Mouse (Mus musculus) kidney, adult 2 months (tissue): ENCODE results near the gene Rps6kb2. TPM values are rescaled to one million over a fixed set of nuclear protein-coding genes. Genes with fewer than 3 reads are reported as not detected.

Experiments used
- DNase-seq: peaks from one replicate; pipeline ENCODE4 v3.0.0; 2021
- H3K27ac ChIP-seq: fragments of 200-500 bp; 2 replicates; pipeline ENCODE4 v1.5.1; 2012; ENCODE audit warnings: low read depth, low read length, control low read depth, inconsistent platforms; ENCODE audit not compliant: insufficient read depth
- H3K27me3 ChIP-seq: fragments of 200-500 bp; replicated peaks from 2 replicates; pipeline ENCODE4 v1.6.1; 2012; ENCODE audit warnings: mild to moderate bottlenecking, moderate library complexity, low read length, inconsistent platforms; ENCODE audit not compliant: control insufficient read depth, insufficient read depth
- H3K36me3 ChIP-seq: fragments of 200-500 bp; 2 replicates; pipeline ENCODE4 v1.6.1; 2012; ENCODE audit warnings: mild to moderate bottlenecking, moderate library complexity, low read length, inconsistent platforms; ENCODE audit not compliant: control insufficient read depth, insufficient read depth
- H3K4me1 ChIP-seq: fragments of 200-500 bp; 2 replicates; pipeline ENCODE4 v1.6.1; 2011; ENCODE audit warnings: low read length; ENCODE audit not compliant: control insufficient read depth, insufficient read depth
- H3K4me3 ChIP-seq: fragments of 200-500 bp; 2 replicates; pipeline ENCODE4 v1.5.1; 2011; ENCODE audit warnings: mild to moderate bottlenecking, low read depth, low read length, control low read depth; ENCODE audit not compliant: insufficient read depth
- CTCF ChIP-seq: fragments of 200-500 bp; conservative IDR thresholded peaks from 2 replicates; pipeline ENCODE4 v1.5.1; 2011; ENCODE audit warnings: low read depth, mild to moderate bottlenecking, control low read depth, low read length, moderate library complexity, mixed read lengths; ENCODE audit not compliant: insufficient read depth, insufficient read length
- POLR2A ChIP-seq: fragments of 200-500 bp; IDR thresholded peaks from one replicate; pipeline ENCODE4 v1.6.1; 2011; ENCODE audit warnings: low read depth, low read length, control low read depth
- WGBS: fragments of 180-500 bp; shearing (Covaris S2); methylation state at CpG from one replicate; pipeline ENCODE4 v1.1.7; 2018; 5-methylcytosine and 5-hydroxymethylcytosine counted together
- polyA plus RNA-seq: library from polyadenylated mRNA; depleted of rRNA; stranded (reverse); fragments of >200 nt; gene quantifications from 2 replicates; pipeline ENCODE4 v1.2.3, GENCODE M21; 2012

Gene Rps6kb2
- polyA plus RNA-seq, 1 experiment: 41.0 TPM

- H3K36me3 ChIP-seq: no peaks in the 10 kb centered on the region
- no peak overlapping the region for H3K4me3 ChIP-seq
- peaks cover 4% of the 10 kb centered on the region; the same call in 1 of the 2 replicates for H3K4me1 ChIP-seq
- H3K27ac ChIP-seq: no peak overlapping the region
- WGBS: 78% methylated on average over 3 of the region's 3 CpGs
- TF ChIP-seq POLR2A: no peak
- TF ChIP-seq CTCF: no peak
- H3K27me3 ChIP-seq: no peaks in the 10 kb centered on the region
- DNase-seq: no peak
Measured at GRCm38 (mm10) chr19:4187303-4187702, 24.1 kb upstream of the Rps6kb2 start.

- WGBS: 56% methylated on average over 15 of the region's 15 CpGs
- H3K27ac ChIP-seq: no peak overlapping the region
- H3K27me3 ChIP-seq: no peaks in the 10 kb centered on the region
- no peaks in the 10 kb centered on the region for H3K36me3 ChIP-seq
- no peak for DNase-seq
- TF ChIP-seq POLR2A (no peak), CTCF (no peak)
- no peaks in the 10 kb centered on the region for H3K4me1 ChIP-seq
- no peak overlapping the region for H3K4me3 ChIP-seq
Measured at GRCm38 (mm10) chr19:4184976-4185975, 22.1 kb upstream of the Rps6kb2 start.

DNA sequence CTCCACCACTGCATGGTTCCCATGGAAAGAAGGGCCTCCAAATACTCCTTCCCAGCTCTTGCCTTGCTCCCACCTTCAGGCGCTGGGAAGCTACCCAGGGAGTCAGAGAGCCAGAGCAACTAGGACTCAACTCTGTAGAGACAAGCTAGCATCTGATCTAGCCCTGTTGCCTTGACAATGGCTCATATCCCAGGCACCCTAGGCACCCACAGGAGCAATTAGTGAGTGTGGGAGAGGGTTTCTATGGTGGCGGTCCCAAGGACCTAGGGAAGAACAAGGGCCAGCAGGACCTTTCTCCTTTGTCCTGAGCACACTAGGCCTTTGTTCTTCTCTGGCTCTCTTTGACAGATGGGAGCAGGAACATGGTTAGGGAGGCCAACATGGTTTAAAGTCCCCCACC lies 20.5 kb upstream of the Rps6kb2 start:
- no peak overlapping the region for H3K4me3 ChIP-seq
- H3K4me1 ChIP-seq: no peaks in the 10 kb centered on the region
- no peaks in the 10 kb centered on the region for H3K27me3 ChIP-seq
- no peak for TF ChIP-seq POLR2A
- no peak for TF ChIP-seq CTCF
- DNase-seq: no peak
- WGBS: 88% methylated on average over 2 of the region's 2 CpGs
- H3K27ac ChIP-seq: no peak overlapping the region
- no peaks in the 10 kb centered on the region for H3K36me3 ChIP-seq

DNA sequence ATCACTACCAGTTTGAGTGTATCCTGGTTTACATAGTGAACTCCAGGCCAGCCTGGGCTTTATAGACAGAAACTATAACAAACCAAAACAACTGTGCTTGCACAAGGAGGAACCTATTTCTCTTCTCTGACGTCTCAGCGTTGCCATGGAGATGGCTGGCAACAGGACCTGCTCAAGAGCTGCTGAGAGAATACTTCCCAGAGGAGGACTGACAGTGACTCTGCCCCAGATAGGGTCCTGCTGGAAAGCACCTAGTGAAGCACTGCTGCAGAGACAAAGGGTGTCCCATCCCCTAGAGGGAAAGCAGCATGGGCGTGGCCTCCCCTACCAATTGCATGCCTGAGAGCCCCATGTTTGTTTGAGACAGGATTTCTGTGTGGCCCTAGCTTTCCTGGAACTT lies 18.7 kb upstream of the Rps6kb2 start:
- peak; percentile 41 for DNase-seq
- 49% methylated on average over 3 of the region's 3 CpGs for WGBS
- H3K4me1 ChIP-seq: no peaks in the 10 kb centered on the region
- H3K27me3 ChIP-seq: no peaks in the 10 kb centered on the region
- no peak overlapping the region for H3K27ac ChIP-seq
- TF ChIP-seq POLR2A (no peak), CTCF (no peak)
- no peak overlapping the region for H3K4me3 ChIP-seq
- H3K36me3 ChIP-seq: no peaks in the 10 kb centered on the region

DNA sequence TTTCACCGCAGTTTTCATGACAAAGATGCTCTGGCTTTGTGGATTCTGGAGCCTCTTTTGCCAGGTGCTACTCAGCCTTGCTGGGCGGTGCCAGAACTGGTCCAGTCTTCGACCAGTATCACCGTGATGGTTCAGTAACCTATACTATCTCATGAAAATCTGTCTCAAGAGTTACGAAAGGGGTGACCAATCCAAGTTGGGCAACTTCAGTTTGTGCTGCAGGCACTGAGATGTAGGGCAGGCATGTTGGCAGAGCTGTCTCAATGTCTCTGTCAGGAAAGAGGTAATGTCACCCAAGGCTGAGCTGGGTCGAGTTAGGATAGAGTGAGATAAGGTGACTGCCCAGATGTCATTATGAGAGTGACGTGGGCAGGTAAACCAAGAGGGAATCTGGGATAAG lies 17.3 kb upstream of the Rps6kb2 start:
- WGBS: 92% methylated on average over 7 of the region's 7 CpGs
- Histone ChIP-seq H3K36me3 (no peaks in the 10 kb centered on the region), H3K27me3 (no peaks in the 10 kb centered on the region), H3K27ac (no peak overlapping the region), H3K4me3 (no peak overlapping the region), H3K4me1 (no peaks in the 10 kb centered on the region)
- DNase-seq: no peak
- TF ChIP-seq POLR2A: no peak
- TF ChIP-seq CTCF: no peak

- H3K27me3 ChIP-seq: no peaks in the 10 kb centered on the region
- TF ChIP-seq CTCF: no peak
- TF ChIP-seq POLR2A: no peak
- no peak within 1 kb of the TSS for H3K4me3 ChIP-seq
- no peaks in the 10 kb centered on the region for H3K36me3 ChIP-seq
- no peak for DNase-seq
- H3K4me1 ChIP-seq: no peaks in the 10 kb centered on the region
- H3K27ac ChIP-seq: no peak within 1 kb of the TSS
- 17% methylated on average over 11 of the region's 11 CpGs for WGBS
Measured at GRCm38 (mm10) chr19:4175368-4175947, 12.3 kb upstream of the Rps6kb2 start, which contains the start of gene Carns1. Gene Carns1 (minus strand): TSS chr19:4175479.

DNA sequence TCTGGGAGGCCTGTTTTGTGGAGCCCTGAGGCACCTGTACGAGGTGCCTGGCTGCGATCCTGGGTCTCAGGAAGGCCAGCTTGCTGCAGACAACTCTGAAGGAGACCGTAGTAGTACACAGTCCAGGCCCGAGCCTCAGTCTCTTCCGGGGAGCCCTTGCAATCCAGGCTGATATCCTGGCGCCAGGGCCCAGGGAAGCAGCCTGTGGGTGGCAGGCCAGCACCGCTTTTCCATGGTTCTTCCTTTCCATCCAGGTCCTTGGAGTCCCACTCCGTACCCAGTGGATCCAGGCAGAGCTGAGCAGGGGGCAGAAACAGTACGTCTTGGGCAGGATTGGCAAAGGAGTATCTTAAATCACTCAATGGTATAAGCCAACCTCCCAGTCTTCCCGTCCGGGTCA lies 9.8 kb upstream of the Rps6kb2 start:
- Histone ChIP-seq H3K27me3 (no peaks in the 10 kb centered on the region), H3K36me3 (no peaks in the 10 kb centered on the region), H3K4me3 (no peak overlapping the region), H3K4me1 (peaks cover 5% of the 10 kb centered on the region; the same call in 1 of the 2 replicates), H3K27ac (no peak overlapping the region)
- 0 out of 2 replicates have a peak, but pooled peaks have one; percentile 10 for TF ChIP-seq CTCF
- no peak for TF ChIP-seq POLR2A
- DNase-seq: no peak
- 79% methylated on average over 11 of the region's 11 CpGs for WGBS
